Mouse (Mus musculus) megakaryocyte, embryonic 14.5 days (primary cell): ENCODE data around the gene Dgke. TPM values are rescaled to one million over a fixed set of nuclear protein-coding genes. Genes with fewer than 3 reads are reported as not detected.
A peak's percentile ranks its signal among the peaks of the same experiment; 100 is the strongest.
"Not testable (repeated sequence)": the region's sequence is repeated elsewhere in the genome, so short reads cannot be mapped to it uniquely, and the experiment has no call there.

ENCODE experiments used
- H3K27me3 ChIP-seq: replicated peaks from 2 replicates; pipeline ENCODE3; 2012; ENCODE audit warnings: inconsistent platforms
- H3K36me3 ChIP-seq: replicated peaks from 2 replicates; pipeline ENCODE3; 2012; ENCODE audit warnings: low read length, inconsistent platforms, mixed read lengths
- H3K4me1 ChIP-seq: 2 replicates; pipeline ENCODE4 v1.6.1; 2012; ENCODE audit warnings: inconsistent platforms
- H3K4me3 ChIP-seq: replicated peaks from 2 replicates; pipeline ENCODE3; 2012; ENCODE audit warnings: moderate library complexity, mild to moderate bottlenecking, inconsistent platforms
- H3K9me3 ChIP-seq: 2 replicates; pipeline ENCODE4 v1.6.1; 2012; ENCODE audit warnings: inconsistent platforms
- FLI1 ChIP-seq: IDR thresholded peaks from 2 replicates; pipeline ENCODE4 v1.6.1; 2012; ENCODE audit warnings: low read length, inconsistent platforms, mixed read lengths
- GATA1 ChIP-seq: IDR thresholded peaks from 3 replicates; pipeline ENCODE4 v1.6.1; 2012; ENCODE audit warnings: mixed read lengths, low read length, inconsistent platforms, borderline replicate concordance
- polyA plus RNA-seq: library from polyadenylated mRNA; stranded (reverse); fragments of >175 nt; gene quantifications from 2 replicates; pipeline ENCODE4 v1.2.3, GENCODE M21; 2012; ENCODE audit warnings: low replicate concordance; ENCODE audit not compliant: insufficient read depth

Dgke gene
- 0.70 TPM in 1 of 2 replicates, not detected in the other for polyA plus RNA-seq

GRCm38 (mm10) chr11:89066750-89067149, at the start of gene Dgke:
Dgke (minus strand) TSS chr11:89066850.
- Histone ChIP-seq H3K9me3 (0 out of 2 replicates have a peak, but pooled peaks cover 4% of the 10 kb centered on the region), H3K4me1 (peaks cover 22% of the 10 kb centered on the region), H3K4me3 (no peak within 1 kb of the TSS), H3K36me3 (no peaks in the 10 kb centered on the region), H3K27me3 (peaks cover 10% of the 10 kb centered on the region)
- TF ChIP-seq FLI1 (no peak), GATA1 (no peak)

GRCm38 (mm10) chr11:89107180-89107807, 40.6 kb upstream of the Dgke start:
- peaks cover 17% of the 10 kb centered on the region for H3K27me3 ChIP-seq
- no peak for TF ChIP-seq FLI1
- no peak for TF ChIP-seq GATA1
- no peak overlapping the region for H3K4me3 ChIP-seq
- peaks cover 28% of the 10 kb centered on the region for H3K4me1 ChIP-seq
- no peaks in the 10 kb centered on the region for H3K9me3 ChIP-seq
- no peaks in the 10 kb centered on the region for H3K36me3 ChIP-seq

GRCm38 (mm10) chr11:89105823-89106222, 39.2 kb upstream of the Dgke start:
- TF ChIP-seq FLI1 (no peak), GATA1 (no peak)
- Histone ChIP-seq H3K4me3 (no peak overlapping the region), H3K36me3 (no peaks in the 10 kb centered on the region), H3K27me3 (peaks cover 13% of the 10 kb centered on the region), H3K9me3 (no peaks in the 10 kb centered on the region), H3K4me1 (peaks cover 39% of the 10 kb centered on the region)

- Histone ChIP-seq H3K4me1 (peaks cover 43% of the 10 kb centered on the region), H3K36me3 (no peaks in the 10 kb centered on the region), H3K9me3 (no peaks in the 10 kb centered on the region), H3K4me3 (no peak overlapping the region), H3K27me3 (peaks cover 8% of the 10 kb centered on the region)
- TF ChIP-seq FLI1 (no peak), GATA1 (no peak)
These were observed 38.6 kb upstream of the Dgke start for GRCm38 (mm10) chr11:89105211-89105610.

- H3K9me3 ChIP-seq, result no peaks in the 10 kb centered on the region
- H3K36me3 ChIP-seq, result no peaks in the 10 kb centered on the region
- H3K27me3 ChIP-seq, result no peaks in the 10 kb centered on the region
- H3K4me3 ChIP-seq, result peak overlapping the region; percentile 25
- H3K4me1 ChIP-seq, result peaks cover 56% of the 10 kb centered on the region
- TF ChIP-seq GATA1, result no peak
- no peak for TF ChIP-seq FLI1
These were observed 36.5 kb upstream of the Dgke start for GRCm38 (mm10) chr11:89103166-89103565.

- no peak for TF ChIP-seq GATA1
- no peak for TF ChIP-seq FLI1
- Histone ChIP-seq H3K4me3 (peak overlapping the region; percentile 92), H3K4me1 (peaks cover 50% of the 10 kb centered on the region), H3K27me3 (no peaks in the 10 kb centered on the region), H3K36me3 (peaks cover 3% of the 10 kb centered on the region), H3K9me3 (peaks cover 9% of the 10 kb centered on the region; the same call in 1 of the 2 replicates)
These were observed 34.2 kb upstream of the Dgke start for GRCm38 (mm10) chr11:89100826-89101321.

GRCm38 (mm10) chr11:89100403-89100802, 33.8 kb upstream of the Dgke start:
- TF ChIP-seq FLI1 (no peak), GATA1 (no peak)
- peaks cover 3% of the 10 kb centered on the region for H3K36me3 ChIP-seq
- peak overlapping the region; percentile 92 for H3K4me3 ChIP-seq
- H3K27me3 ChIP-seq, result no peaks in the 10 kb centered on the region
- H3K9me3 ChIP-seq, result peaks cover 14% of the 10 kb centered on the region; the same call in 1 of the 2 replicates
- H3K4me1 ChIP-seq, result peaks cover 50% of the 10 kb centered on the region

- TF ChIP-seq GATA1 (no peak), FLI1 (no peak)
- Histone ChIP-seq H3K4me1 (peaks cover 50% of the 10 kb centered on the region), H3K27me3 (no peaks in the 10 kb centered on the region)
These were observed 32.3 kb upstream of the Dgke start for GRCm38 (mm10) chr11:89098930-89099329.

GRCm38 (mm10) chr11:89098083-89098835, 31.6 kb upstream of the Dgke start:
- TF ChIP-seq FLI1, result no peak
- no peak for TF ChIP-seq GATA1
- Histone ChIP-seq H3K36me3 (peaks cover 10% of the 10 kb centered on the region), H3K4me3 (peak overlapping the region; percentile 78), H3K27me3 (no peaks in the 10 kb centered on the region), H3K4me1 (peaks cover 47% of the 10 kb centered on the region), H3K9me3 (peaks cover 18% of the 10 kb centered on the region; the same call in 1 of the 2 replicates)

More at GRCm38 (mm10) chr11:89098930-89099329, 32.3 kb upstream of the Dgke start:
- H3K36me3 ChIP-seq, result peaks cover 7% of the 10 kb centered on the region
- H3K4me3 ChIP-seq, result no peak overlapping the region
- peaks cover 18% of the 10 kb centered on the region; the same call in 1 of the 2 replicates for H3K9me3 ChIP-seq

GRCm38 (mm10) chr11:89097292-89097691, 30.6 kb upstream of the Dgke start:
- H3K27me3 ChIP-seq, H3K4me3 ChIP-seq, H3K36me3 ChIP-seq: not testable (repeated sequence)
- Histone ChIP-seq H3K4me1 (peaks cover 47% of the 10 kb centered on the region), H3K9me3 (peaks cover 18% of the 10 kb centered on the region; the same call in 1 of the 2 replicates)

GRCm38 (mm10) chr11:89095306-89095705, 28.7 kb upstream of the Dgke start:
- TF ChIP-seq FLI1, result no peak
- no peak for TF ChIP-seq GATA1

More at GRCm38 (mm10) chr11:89095306-89095705, 28.7 kb upstream of the Dgke start:
- H3K4me1 ChIP-seq, result peaks cover 34% of the 10 kb centered on the region
- H3K9me3 ChIP-seq, result peaks cover 18% of the 10 kb centered on the region; the same call in 1 of the 2 replicates
- no peaks in the 10 kb centered on the region for H3K27me3 ChIP-seq
- H3K4me3 ChIP-seq, result no peak overlapping the region
- H3K36me3 ChIP-seq, result peaks cover 10% of the 10 kb centered on the region
